Mouse (Mus musculus): Measurements from ENCODE around the gene Ms4a1.
"Not testable (repeated sequence)": the region's sequence is repeated elsewhere in the genome, so short reads cannot be mapped to it uniquely, and the experiment has no call there.

Ms4a1 gene

GRCm38 (mm10) chr19:11266052-11266845 lies at the start of gene Ms4a1:
Gene Ms4a1 (minus strand): TSS chr19:11266241.
- no peak for DNase-seq (ENCODE audit: low read depth, low spot score)

GRCm38 (mm10) chr19:11314354-11314753 lies 48.3 kb upstream of the Ms4a1 start, which contains the start of gene Ms4a14:
Gene Ms4a14 (minus strand): TSS chr19:11314454.
- no peak for DNase-seq (ENCODE audit: low read depth, low spot score)

GRCm38 (mm10) chr19:11308888-11309287 lies 42.8 kb upstream of the Ms4a1 start:
- no peak for DNase-seq (ENCODE audit: low read depth, low spot score)

DNA sequence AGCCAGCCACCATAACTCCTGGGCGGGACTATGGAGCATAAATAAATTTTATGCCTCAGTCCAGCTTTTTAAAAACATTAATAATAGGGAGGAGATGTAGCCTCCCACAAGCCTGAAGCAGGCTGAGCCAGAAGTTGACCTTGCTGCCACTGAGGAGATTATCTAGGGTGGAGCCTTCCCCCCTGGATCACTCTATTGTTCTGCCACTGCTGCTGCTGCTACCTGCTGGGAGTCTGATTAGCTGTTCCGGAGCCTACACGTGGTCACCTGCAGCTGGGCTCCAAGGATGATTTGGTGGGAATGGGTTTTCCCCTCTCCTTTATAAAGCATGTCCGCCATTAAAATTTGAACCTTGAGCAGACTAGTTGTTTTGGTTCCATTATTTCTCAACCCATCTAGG lies 33.5 kb upstream of the Ms4a1 start:
- not testable (repeated sequence) for DNase-seq (ENCODE audit: low read depth, low spot score)

DNA sequence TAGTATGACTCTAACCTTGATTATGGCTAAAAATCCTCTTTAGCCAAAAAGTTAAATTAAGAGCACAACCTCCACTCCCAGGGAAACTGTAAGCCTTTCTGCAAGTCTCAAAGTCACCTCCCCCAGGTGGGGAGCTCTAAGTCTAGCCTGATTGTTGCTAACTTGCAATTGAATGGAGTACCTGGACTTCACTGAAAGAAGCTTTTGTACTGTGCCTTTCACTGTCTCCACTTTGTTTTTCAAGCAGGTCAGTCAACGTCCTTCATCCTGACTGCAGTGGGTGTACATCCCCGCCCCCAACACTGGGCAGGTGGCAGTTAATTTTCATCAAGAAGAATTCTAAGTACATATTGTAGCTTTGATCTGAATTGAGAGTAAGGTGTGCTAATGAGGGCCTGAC lies 32.9 kb upstream of the Ms4a1 start:
- no peak for DNase-seq (ENCODE audit: low read depth, low spot score)

DNA sequence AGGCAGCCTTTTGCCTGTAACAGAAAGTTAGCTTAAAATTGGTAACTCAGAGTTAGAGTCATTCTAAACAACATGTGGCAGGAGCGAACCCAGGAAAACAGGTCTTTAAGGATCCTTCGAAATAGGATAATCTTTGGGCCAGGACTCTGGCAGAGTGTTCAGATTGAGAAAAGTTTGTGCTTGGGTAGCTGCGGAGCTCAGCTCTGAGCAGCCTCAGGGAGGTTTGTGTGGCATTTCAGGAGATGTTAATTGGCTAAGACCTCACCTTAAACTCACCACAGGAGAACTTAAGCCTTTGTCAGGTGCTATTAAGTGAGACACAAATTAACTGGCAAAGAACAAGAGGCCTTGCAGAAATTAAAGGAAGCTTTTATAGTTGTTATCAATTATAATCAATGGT lies 27.6 kb upstream of the Ms4a1 start:
- DNase-seq (ENCODE audit: low read depth, low spot score): not testable (repeated sequence)

DNA sequence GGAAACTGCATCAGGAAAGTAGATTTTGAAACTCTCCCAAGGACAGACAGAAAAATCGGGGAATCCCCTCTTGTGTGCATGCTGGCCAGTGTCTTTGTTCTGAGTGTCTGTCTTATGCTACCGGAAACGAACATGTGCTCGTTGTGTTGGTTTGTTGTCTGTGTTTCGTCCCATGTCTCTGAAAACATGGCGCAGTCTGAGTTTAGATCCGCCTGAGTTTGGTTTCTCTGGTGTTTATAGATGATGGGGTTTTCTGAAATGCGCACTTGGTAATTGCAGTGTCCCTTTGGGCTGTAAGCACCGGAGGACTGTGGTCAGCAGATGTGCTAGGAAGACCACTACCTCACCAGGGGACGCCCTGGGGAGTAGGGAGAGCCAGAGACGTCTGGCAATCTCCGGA lies 26.9 kb upstream of the Ms4a1 start:
- DNase-seq (ENCODE audit: low read depth, low spot score): no peak

- no peak for DNase-seq (ENCODE audit: low read depth, low spot score)
Observed at GRCm38 (mm10) chr19:11283773-11284172, 17.7 kb upstream of the Ms4a1 start, which contains the start of gene Ms4a5. Gene Ms4a5 (minus strand): TSS chr19:11283873.

DNA sequence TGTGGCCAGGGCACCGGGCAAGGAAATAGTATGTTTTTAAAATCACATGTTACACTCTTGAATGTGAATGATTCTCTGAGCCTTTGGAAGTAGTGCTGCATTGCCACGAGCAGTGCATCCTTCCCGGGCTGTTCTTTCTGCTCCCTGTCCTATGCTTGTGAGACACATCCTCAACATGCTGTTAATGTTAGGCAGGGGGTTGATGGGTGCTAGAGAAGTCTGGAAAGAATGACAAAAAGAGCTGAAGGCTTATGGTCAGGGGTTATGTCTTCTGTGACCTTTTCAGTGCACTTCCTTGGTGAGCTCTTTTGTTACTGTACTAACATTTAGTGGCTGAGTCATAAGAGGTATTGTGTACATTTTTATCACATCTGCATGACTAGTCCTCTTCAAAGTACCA lies 14.2 kb upstream of the Ms4a1 start:
- no peak for DNase-seq (ENCODE audit: low read depth, low spot score)

- DNase-seq (ENCODE audit: low read depth, low spot score): no peak
Observed at GRCm38 (mm10) chr19:11276431-11276830, 10.4 kb upstream of the Ms4a1 start.

DNA sequence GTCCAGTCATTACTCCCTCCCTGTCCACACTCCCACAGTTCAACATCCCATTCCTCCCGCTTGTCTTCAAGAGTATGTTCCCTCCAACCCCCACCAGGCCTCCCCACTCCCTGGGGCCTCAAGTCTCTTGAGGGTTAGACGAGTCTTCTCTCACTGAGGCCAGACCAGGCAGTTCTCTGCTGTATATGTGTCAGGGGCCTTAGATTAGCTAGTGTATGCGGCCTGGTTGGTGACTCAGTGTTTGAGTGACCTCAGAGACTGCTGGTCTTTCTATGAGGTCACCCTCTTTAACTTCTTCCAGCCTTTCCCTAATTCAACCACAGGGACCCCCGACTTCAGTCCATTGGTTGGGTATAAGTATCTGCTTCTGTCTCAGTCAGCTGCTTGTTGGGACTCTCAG lies 915 bp upstream of the Ms4a1 start:
- no peak for DNase-seq (ENCODE audit: low read depth, low spot score)

DNA sequence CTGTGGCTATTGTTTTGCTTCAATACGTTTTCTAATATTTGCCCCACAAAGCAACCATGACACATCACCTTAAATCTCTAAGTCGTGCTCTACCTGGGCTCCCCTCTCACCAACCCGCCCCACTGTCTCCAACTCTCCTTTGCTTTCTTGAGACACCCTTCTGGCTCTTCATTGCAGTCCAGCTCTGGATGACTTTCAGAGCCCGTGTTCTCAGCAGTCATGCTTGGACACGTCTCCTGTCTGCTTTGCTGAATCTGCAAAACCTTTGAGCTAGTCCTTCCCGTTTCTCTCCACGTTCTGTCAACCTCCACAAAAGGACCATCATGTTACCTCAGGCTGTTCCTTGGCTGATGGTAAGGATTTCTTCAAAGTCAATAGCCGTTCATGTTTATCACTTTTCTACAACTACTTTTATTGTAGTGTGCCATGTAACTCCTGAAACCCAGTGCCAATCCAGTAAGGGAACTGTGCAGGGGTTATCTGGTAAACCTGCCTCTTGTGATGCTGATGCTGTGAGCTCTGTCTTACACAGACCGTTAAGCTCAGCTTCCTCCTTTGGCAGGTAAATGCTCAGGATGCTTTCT lies 1.3 kb downstream of the Ms4a1 start:
- no peak for DNase-seq (ENCODE audit: low read depth, low spot score)

- DNase-seq (ENCODE audit: low read depth, low spot score): no peak
Observed at GRCm38 (mm10) chr19:11263549-11263948, 2.5 kb downstream of the Ms4a1 start.

GRCm38 (mm10) chr19:11262932-11263331 lies 3.1 kb downstream of the Ms4a1 start:
- DNase-seq (ENCODE audit: low read depth, low spot score): not testable (repeated sequence)

- no peak for DNase-seq (ENCODE audit: low read depth, low spot score)
Observed at GRCm38 (mm10) chr19:11261522-11261921, 4.5 kb downstream of the Ms4a1 start.

GRCm38 (mm10) chr19:11244230-11244629 lies 21.8 kb downstream of the Ms4a1 start:
- no peak for DNase-seq (ENCODE audit: low read depth, low spot score)

- DNase-seq (ENCODE audit: low read depth, low spot score): no peak
Observed at GRCm38 (mm10) chr19:11242560-11242959, 23.5 kb downstream of the Ms4a1 start.

- no peak for DNase-seq (ENCODE audit: low read depth, low spot score)
Observed at GRCm38 (mm10) chr19:11235820-11236219, 30.2 kb downstream of the Ms4a1 start.

GRCm38 (mm10) chr19:11234921-11235735 lies 30.9 kb downstream of the Ms4a1 start:
- no peak for DNase-seq (ENCODE audit: low read depth, low spot score)

DNA sequence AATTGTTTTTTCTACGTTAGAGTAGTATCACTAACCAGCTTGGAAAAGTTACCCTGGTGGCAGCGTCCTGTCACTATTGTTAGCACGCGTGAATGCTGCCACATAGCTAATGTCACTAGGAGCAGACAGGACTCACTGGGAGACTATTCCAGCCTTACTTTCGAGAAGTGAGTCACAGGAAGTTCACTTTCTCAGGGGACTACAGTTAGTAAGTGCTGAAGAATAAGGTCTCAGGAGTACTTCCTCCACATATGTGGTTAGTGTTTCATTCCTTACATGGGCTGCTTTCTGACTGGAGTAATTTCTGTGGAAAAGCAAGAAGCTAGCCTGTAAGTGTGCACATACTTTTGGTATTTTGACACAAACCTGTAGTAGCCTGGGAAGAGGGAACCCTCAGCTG lies 31.8 kb downstream of the Ms4a1 start:
- no peak for DNase-seq (ENCODE audit: low read depth, low spot score)

DNA sequence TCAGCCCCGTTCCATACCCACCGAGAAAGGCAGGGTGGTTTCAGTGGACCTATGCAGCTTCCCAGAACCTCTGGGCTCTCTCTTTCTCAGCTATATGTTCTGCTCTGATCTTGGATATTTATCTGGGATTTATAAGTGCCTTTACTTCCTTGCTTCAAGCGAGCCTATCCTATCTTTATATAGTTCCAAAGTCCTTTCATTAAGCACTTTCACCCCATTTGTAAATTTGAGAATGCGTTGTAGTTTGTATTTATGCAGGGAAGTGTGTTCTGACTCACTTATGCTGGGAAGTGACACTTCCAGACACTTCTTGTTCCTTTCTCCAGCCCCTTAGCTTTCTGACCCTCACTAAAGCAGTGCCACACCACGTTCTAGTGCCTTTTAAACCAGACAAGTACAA lies 33.7 kb downstream of the Ms4a1 start, which contains the start of gene Ms4a12:
TSS of gene Ms4a12 (minus strand) at position 101 of the 400 bp plus-strand sequence.
- DNase-seq (ENCODE audit: low read depth, low spot score): no peak
